Mouse (Mus musculus) skeletal muscle tissue, adult 2 months (tissue): ENCODE data around the gene Cd247.
A peak's percentile ranks its signal among the peaks of the same experiment; 100 is the strongest.

ENCODE experiments used
- DNase-seq: peaks from one replicate; pipeline ENCODE4 v3.0.0-alpha.2; 2012; ENCODE audit warnings: low read depth, low spot score

The Cd247 gene

DNA sequence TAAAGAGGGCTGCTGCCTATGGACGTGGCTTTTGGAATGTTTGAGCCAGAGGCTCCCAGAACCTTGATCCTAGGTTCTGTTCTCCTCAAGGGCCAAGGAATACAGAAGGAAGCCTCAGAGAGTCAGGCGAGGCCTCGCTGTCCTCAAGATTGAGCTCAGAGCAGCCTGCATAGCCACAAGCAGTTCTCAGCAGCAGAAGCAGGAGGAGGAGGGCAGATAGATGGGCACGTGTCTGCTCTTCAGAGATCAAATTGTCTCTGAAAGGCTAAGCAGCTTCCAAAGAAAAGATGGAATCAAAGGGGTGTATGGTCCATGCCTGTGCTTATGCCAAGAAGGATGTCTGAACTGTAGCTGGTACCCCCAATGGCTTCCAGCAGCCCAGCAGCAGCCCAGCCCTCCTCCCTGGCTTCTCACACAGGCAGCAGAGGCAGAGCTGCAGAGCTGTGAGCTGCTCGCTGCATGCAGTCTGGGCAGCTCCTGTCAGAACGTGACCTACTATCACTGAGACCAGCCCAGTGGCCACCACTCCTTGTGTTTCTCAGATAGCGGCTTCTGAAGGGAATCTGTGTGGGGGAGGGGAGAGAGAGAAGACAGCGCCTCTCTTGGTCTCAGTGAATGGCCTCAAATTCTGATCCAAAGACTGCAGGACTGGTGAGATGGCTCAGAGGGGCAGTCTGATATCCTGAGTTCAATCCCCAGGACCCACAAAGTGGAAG is 29.8 kb downstream of the Cd247 start:
- no peak for DNase-seq

DNA sequence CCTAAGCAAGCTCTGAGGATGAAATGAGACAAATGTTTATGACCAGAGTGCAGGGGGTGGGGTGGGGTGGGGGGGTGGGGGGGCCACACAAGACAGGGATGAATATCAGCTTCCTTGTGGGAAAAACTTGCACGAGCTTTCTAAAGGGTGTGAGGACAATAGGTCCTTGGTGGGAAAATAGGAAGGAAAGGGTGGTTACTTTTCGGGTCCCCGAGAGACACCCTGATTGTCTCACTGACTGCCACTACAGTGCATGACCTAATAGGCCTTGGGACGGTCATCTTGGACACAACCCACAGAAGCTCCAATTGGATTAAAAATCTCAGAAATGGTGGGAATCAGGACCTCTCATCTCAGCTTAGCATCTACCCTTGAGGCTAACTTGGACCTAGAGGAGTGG is 30.7 kb downstream of the Cd247 start:
- DNase-seq: no peak

DNA sequence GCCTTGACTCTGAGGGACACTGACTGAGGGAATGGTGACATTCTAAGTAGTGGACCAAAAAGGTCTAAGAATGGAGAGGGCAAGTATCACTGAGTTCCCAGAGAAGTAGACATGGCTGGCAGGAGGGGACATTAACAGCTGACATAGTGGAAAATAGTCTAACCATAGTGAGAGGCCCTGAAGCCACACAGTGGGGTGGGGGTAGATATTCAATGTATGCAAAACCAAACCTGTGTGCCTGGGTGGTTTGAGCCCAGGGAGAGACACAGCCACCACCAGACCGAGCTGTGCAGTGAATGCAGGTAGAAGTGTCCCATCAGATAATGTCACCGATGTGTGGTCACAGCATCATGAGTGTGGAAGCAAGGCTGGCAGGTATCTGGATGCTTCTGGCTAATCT is 33.5 kb downstream of the Cd247 start:
- no peak for DNase-seq

DNA sequence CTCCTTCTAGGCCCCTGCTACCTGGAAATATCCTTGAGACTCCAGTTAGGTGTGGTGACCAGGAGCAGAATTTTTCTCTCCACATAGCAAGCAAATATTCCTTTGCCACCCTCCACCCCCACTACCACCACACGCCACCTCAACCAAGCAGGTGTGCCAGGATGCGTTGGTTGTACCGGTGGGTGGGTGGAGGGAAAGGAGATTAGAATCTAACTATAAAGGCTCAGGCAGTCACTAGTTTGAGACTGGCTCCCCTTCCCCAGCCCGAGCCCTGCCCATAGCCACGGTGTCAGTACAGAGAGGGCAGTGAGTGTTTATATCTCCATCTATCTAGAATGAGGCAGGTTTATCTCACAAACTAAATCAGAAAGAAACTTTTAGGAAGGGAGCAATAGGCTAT is 39.7 kb downstream of the Cd247 start:
- no peak for DNase-seq

DNA sequence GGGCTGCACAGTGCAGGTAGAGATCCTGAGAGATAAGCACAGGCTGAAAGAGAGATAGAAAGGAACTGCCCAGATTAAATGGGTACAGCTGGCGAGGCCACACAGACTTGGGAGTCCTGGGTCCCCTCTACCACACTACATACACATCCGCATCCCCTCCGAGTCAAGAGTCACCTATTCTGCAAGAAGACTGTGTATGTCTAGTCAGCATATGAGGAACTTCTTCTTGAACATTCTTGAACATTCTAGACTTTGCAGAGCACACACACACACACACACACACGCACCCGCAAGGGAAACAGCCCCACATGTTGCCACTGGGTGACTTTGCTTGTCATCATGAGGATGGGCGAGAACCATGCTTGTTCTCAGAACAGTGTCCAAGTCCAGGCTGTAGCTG is 40.1 kb downstream of the Cd247 start:
- no peak for DNase-seq

DNA sequence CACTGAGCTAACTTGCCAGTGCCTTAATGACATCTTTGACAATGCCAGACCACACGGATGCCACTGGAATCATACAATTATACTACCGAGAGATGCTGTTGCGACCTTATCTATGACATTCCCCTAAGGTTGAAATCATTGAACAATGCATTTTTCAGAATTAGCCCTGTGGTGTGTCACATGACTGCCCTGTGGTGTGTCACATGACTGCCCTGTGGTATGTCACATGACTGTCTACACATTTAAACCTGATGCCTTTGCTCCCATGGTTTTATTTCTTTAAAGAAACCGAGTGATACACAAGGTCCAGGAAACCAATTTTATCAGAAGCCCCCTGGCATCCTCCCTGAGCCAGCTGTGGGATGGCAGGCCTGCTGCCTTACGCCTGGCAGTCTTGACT is 41.4 kb downstream of the Cd247 start:
- no peak for DNase-seq

DNA sequence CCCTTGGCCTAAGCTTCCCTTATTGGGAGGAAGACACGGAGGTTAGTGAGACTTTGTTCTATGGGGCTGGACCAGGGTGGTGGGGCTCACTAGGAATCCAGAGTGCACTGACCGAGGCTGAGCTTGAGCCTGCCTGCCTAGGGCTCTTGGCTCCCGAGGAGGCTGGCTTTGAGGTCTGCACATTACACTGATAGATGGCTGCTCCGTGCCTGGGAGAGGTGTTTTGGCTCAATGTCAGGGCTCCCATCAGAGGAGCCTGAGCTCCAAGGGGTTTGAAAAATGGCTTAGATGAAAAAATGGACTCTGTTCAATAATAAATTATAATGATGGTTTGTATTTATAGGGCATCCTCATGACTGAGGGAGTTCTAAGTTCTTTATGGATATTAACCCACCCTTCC is 44.8 kb downstream of the Cd247 start:
- DNase-seq: no peak

DNA sequence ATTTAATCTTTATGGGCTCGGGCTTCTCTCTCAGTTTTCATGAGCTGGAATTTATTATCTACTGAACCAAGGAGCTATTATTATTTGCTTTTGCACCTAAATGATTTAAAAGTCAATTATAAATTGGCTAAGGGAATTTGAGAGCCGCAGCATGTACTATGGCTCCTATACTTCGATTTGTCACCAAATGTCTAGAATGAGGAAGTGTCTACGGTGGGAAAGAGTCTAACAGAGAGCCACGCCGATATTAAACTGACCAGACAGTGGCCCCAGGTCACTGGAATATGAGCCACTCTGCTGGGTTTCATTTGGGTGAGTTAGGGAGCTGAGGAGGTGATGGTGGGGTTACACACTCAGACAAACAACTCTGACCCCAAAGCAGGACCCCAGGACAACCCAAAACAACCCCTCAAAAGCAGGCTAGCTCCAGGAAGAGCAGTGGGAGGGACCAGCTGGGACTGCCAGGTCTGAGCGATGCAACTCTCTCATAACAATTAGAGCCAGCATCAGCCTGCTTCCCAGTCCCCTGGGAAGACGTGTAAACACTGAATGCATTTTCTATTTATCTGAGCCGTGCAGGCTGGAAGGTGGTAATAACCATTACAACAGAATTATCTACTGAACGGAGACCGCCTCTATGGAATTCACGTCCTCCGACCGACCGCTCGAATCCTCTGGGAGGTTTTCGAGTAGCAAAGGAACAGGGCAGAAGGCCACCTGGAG is 45.6 kb downstream of the Cd247 start:
- DNase-seq: no peak

DNA sequence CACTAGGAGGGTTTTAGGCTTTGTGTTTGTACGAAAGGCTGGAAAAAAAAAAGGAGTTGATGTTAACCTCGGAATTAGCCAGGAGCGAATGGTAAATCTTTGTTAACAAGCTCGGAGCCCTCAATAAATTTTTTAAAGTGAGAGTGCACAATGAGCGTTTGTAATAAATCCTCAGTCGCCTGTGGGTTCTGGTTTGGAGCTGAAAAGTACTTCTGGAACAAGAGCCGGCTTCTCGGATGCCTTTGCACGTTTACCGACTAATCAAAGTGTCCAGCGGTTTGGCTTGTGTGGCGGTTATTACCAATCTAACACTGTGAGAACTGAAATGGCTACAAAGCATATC is 46.1 kb downstream of the Cd247 start:
- DNase-seq: no peak

DNA sequence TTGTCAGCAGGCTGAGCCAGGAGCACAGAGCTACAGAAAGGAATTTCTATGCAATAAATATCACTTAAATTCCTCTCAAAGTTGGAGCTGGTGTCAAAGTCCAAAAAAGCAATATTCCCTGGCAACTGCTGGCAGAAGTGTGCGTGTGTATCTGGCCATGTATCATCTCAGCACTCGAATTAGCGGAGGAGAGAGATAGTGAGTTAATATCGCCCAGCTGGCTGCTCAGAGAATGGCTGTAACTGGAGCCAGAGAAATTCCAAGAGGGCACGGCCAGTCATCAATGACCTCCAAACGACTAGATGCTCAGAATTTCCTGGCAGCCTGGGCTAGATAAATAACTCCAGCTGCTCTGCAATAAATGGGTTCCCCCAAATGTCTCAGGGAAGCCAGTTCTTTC is 48.0 kb downstream of the Cd247 start:
- peak; percentile 29 for DNase-seq

DNA sequence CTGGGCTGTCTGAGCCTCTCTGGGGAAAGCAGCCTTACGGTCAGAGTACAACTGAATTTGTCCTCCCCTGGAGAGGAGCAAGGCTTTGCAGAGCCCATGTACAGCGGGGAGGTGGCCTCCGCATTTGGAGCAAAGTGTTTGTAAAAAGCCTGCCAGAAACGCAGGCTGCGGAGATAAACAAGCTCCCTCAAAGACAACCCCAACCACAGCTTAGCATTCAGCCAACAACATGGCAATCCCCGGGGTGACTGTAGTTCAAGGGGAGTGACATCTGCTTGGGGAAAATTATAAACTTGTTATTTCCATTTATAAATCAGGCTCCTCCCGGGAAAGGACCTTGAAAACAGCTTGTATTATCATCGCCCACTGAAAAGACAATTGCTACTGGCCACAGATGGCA is 49.1 kb downstream of the Cd247 start:
- DNase-seq: peak; percentile 44

DNA sequence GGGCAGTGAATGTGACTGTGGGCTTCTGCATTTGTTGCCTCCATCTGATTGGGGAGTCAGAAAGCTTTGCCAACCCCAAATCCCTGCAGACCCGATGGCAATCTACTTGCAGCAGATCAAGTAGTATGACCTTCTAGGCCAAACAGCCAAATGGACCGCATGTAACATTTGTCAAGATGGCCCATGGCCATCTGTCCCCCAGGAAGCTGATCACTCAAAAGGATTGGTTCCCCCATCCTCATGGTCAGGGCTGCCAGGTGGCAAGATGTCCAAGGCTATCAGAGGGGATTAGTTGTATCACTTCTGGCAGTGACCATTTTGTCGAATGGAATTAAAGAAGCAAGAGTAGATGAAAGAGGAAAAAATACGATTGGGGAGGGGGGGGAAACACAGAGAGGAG is 50.7 kb downstream of the Cd247 start:
- no peak for DNase-seq

DNA sequence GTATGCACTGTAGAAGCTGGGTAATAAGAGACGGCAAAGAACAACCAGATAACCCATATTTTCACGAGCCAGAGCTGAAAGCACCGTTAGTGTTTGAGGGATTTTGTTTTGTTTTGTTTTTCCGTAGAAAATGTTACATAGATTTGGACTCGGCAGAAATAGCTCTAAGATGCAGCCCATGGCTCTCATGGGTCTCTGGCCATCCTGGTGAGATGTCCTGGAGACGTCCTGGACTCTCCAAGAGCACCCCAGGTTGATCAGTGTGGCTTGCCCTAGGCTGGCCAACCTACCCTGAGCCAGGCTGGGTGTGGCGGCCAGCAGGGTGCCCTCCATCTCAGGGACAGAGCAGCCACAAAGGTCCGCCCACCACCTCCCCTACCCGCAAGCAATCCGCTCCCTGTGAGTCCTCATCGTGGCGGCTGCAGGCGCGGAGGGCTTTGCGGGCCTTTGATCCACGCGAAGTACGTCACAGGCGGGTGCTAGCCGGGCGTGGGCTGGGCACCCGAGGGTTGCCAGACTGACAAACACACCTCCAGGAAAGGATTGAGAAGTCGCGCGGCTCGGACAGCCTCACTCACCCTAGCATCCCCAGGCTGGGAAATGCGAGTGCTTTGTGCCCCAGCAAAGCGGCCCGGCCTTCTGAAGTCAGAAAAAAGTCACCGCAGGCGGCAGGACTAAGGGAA is 52.2 kb downstream of the Cd247 start:
- DNase-seq: no peak

DNA sequence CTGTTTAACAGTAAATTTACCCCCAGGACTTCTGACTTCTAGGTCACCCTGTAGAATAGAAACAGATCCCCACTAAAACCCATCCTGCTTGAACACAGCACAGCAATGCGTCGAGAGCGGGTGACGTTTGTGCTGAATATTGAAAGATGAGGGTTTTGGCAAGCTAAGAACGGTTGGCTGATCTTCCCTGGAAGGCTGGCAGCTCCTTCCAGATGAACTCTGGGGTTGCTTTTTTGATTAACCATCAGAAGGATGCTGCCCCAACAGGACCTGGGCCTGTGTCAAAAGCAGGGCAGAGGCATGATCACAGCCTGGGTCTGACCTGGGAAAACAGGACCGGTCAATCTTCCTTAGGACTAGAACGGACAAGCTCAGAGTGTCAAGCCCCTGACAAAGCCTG is 53.7 kb downstream of the Cd247 start:
- DNase-seq: no peak

DNA sequence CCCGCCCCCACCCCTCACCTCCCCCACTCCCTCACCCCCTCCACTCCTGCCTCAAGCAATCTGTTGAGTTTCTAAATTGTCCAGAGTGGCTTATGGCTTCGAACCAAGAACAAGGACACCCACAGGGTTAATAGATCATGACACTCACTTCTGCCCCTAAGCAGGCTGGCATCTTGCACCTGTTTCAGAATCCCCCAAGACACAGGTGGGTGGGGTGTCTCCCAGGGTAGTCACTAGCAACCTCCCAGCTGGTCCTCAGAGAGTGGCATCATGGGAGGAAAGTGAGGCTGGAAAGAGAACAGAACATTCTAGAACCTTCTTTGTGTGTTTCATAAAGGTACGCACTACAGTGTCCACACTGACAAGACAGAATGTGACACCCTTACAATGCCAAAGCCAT is 55.1 kb downstream of the Cd247 start:
- DNase-seq: no peak

DNA sequence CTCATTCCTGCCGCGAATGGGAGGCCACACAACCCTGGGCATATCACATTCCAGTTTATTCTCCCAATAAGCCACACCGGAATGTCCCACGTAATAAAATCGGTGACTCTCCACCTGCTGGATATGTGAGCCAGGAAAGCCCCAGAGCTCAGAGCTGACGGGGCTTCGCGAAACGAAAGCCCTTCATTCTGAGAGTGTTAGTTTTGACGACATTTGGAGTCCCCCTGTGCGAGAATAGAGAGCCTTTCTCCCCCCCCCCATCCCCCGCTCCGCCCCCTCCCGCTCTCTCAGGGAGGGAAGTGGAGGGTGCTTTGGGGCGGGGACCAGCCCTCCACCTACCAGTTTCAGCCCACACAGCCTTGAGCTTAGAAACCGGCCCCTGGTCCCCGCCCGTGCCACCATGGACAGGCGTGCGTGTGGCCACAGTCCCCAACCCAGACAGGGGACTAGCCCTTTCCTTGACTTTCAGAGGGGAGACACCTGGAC is 56.0 kb downstream of the Cd247 start:
- DNase-seq: no peak

DNA sequence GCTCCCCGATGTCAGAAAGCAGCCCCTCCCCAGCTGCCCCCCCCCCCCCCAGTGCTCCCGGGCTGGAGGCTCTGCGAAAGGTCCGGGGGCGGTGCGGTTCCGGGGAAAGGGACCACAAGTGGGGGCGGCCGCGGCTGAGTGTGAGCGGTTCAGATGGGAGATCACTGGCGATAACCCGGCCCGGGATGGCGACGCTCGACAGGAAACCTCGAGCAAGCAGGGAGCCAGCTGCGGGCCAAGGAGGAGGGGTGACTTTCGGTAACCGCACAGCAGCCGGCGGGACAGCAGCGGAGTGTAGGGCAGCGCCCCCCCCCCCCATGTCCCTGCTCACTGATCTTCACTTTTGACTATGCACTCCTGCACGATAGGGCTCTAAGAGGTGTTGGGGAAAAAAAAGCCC is 56.5 kb downstream of the Cd247 start:
- DNase-seq: no peak

DNA sequence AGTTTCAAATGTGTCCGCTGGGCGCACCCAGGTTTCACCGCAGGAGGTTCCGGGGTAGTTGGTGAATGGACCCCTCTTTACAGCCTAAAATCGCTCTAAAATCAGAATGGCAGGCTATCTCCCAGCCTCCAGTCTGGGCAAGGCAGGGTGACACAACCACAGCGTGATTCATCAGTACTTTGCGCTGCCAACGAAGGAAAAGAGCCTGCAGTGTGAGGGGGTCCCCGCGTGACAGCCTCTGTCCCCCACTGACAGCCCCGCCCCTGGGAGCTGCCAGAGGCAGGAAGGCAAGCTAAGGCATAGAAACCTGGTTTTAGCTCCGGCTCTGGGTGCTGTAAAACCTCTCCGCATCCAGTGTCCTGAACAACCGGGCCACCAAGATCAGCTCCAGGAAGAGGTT is 56.9 kb downstream of the Cd247 start:
- no peak for DNase-seq

DNA sequence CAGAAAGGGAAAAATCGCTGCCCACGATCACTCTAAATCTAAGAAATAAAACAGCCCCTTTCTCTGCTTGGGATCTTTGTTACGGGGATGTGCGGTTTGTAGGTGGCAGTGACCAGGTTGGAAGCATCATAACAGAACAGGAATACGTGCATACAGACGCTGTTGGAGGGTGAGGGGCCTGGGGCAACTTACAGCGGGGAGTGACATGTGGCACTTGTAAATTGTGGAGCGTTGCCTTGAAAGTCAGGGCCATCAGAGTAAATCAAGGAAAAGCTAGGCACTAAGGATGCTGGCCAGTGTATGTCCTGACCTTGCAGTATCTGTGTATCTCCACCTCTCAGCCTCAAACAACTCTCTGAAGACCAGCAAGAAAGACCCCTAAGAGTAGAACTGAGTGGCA is 59.9 kb downstream of the Cd247 start:
- DNase-seq: no peak

DNA sequence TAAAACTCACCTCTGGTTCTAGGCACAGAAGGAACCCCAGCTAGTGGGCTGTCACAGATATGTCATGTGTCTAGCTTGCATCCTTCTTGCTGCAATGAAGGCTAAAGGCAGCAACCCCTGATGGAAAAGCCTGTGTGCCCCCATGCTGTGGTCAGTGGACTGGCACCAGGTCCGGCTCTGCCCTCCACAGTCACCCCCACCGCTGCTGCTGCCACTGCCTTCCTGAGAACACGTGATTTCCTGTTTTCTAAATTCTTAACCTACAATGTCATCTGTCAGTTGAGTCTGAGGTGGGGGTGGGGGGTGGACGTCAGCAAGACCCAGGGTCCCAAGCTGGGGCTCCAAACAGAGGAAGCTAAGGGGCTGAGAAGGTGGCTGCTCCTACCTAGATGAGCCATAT is 60.4 kb downstream of the Cd247 start:
- DNase-seq: no peak

DNA sequence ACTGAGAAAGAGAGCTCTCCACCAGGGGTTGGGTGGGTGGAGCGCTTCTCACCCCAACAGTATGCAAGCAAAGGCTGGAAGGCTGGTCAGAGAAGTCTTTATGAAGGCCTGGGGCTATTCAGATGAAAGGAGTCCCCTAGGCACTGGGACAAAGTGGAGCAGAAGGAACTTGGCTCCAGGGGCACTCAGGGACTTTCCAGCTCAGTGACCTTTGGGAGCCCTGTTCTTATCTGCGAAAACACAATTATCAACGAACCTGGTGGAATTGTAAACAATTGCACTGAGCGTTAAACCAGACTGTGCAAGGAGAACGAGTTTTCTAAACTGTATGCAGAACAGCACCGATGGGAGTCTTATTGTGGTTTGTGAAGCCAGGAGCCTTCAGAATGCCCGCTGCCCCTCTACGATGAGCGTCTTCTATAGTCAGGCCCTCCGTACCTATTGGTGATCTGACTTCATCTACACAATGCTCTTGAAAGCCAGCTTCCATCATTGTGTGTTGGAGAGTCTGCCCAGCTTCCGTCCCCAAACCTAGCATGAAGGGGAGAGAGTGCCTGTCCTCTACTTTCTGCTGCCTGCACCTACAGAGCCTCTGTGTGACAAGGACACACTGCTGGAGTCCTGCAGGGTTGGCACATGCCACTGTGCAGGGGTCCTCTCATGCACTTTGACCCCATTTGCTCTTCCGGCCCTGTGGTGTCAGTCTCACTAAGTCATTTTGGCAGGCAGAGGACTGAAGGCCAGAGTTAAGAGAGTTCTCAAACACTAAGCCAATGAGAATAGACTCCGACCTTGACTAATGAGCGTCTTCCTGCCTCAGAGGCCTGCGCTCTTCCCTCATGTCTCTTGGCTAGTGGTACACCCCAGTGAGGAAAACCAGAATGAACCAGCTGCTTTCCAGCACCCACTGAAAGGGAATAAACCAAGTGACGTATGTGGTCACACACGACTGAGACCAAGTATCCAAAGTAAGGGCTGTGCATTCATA is 61.3 kb downstream of the Cd247 start:
- DNase-seq: no peak

DNA sequence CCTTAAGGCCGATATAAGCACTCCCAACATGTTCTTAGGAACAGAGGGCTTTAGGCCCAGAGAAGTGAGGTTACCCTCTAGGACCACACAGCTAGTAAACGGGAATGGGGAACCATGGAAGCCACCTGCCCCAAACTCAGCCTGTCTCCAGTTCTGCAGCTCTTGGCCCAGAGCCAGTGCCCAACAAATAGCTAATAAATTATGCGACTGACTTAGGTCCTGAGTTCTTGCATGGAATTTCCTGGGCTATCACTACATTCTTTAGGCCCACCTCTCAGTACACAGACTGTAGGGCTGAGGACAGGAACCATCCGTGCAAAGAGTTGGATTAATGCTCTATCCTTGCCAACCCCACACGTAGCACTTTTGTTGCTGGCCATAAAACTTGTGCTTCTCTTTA is 63.6 kb downstream of the Cd247 start:
- no peak for DNase-seq
